Mouse (Mus musculus) macrophage (primary cell): ENCODE measurements around the gene Aldh8a1. TPM values are rescaled to one million over a fixed set of nuclear protein-coding genes. Genes with fewer than 3 reads are reported as not detected.

Experiments
- H3K27ac ChIP-seq: fragments of 350-480 bp; formaldehyde crosslinking; 2 replicates; pipeline ENCODE4 v1.9.0; 2021
- H3K36me3 ChIP-seq: fragments of 350-480 bp; formaldehyde crosslinking; 2 replicates; pipeline ENCODE4 v1.9.0; 2021; ENCODE audit errors: inconsistent target
- H3K4me3 ChIP-seq: fragments of 350-480 bp; formaldehyde crosslinking; 2 replicates; pipeline ENCODE4 v1.9.0; 2021; ENCODE audit errors: inconsistent target
- H3K79me2 ChIP-seq: fragments of 350-480 bp; formaldehyde crosslinking; 2 replicates; pipeline ENCODE4 v1.9.0; 2021; ENCODE audit errors: inconsistent target
- WGBS: methylation state at CpG from one replicate; pipeline ENCODE4 v1.1.7; 2026; ENCODE audit warnings: inconsistent platforms; ENCODE audit not compliant: missing documents; 5-methylcytosine and 5-hydroxymethylcytosine counted together
- polyA plus RNA-seq: library from polyadenylated mRNA; stranded (reverse); fragments of 250-400 nt; gene quantifications from 3 replicates; pipeline ENCODE4 v1.2.4, GENCODE M21; 2018; ENCODE audit warnings: inconsistent platforms

The Aldh8a1 gene
- polyA plus RNA-seq, 1 experiment from 2014 or later: not detected

GRCm38 (mm10) chr10:21354506-21354905, 22.6 kb upstream of the Aldh8a1 start:
- no peaks in the 10 kb centered on the region for H3K79me2 ChIP-seq
- 96% methylated on average over 7 of the region's 7 CpGs for WGBS
- no peak overlapping the region for H3K4me3 ChIP-seq
- peaks cover 48% of the 10 kb centered on the region; the same call in 1 of the 2 replicates for H3K36me3 ChIP-seq
- no peak overlapping the region for H3K27ac ChIP-seq

- WGBS: 91% methylated on average over 8 of the region's 8 CpGs
- Histone ChIP-seq H3K4me3 (no peak overlapping the region), H3K27ac (no peak overlapping the region), H3K79me2 (no peaks in the 10 kb centered on the region), H3K36me3 (peaks cover 36% of the 10 kb centered on the region; the same call in 1 of the 2 replicates)
Observed at GRCm38 (mm10) chr10:21357986-21358385, 19.1 kb upstream of the Aldh8a1 start.

GRCm38 (mm10) chr10:21359086-21359485, 18.0 kb upstream of the Aldh8a1 start:
- no peaks in the 10 kb centered on the region for H3K79me2 ChIP-seq
- H3K36me3 ChIP-seq: peaks cover 28% of the 10 kb centered on the region; the same call in 1 of the 2 replicates
- 96% methylated on average over 4 of the region's 4 CpGs for WGBS
- H3K27ac ChIP-seq: no peak overlapping the region
- no peak overlapping the region for H3K4me3 ChIP-seq

GRCm38 (mm10) chr10:21361871-21362270, 15.2 kb upstream of the Aldh8a1 start:
- 79% methylated on average over 7 of the region's 7 CpGs for WGBS
- Histone ChIP-seq H3K79me2 (no peaks in the 10 kb centered on the region), H3K36me3 (peaks cover 34% of the 10 kb centered on the region)

GRCm38 (mm10) chr10:21363297-21363696, 13.8 kb upstream of the Aldh8a1 start:
- peaks cover 32% of the 10 kb centered on the region for H3K36me3 ChIP-seq
- 31% methylated on average over 4 of the region's 4 CpGs for WGBS

More at GRCm38 (mm10) chr10:21361871-21362270, 15.2 kb upstream of the Aldh8a1 start:
- Histone ChIP-seq H3K4me3 (no peak overlapping the region), H3K27ac (no peak overlapping the region)

GRCm38 (mm10) chr10:21364946-21365345, 12.1 kb upstream of the Aldh8a1 start:
- Histone ChIP-seq H3K36me3 (peaks cover 25% of the 10 kb centered on the region), H3K4me3 (no peak overlapping the region), H3K27ac (no peak overlapping the region), H3K79me2 (no peaks in the 10 kb centered on the region)
- WGBS: 97% methylated on average over 7 of the region's 7 CpGs

More at GRCm38 (mm10) chr10:21363297-21363696, 13.8 kb upstream of the Aldh8a1 start:
- H3K27ac ChIP-seq: no peak overlapping the region
- H3K4me3 ChIP-seq: no peak overlapping the region
- no peaks in the 10 kb centered on the region for H3K79me2 ChIP-seq

GRCm38 (mm10) chr10:21365897-21366296, 11.2 kb upstream of the Aldh8a1 start:
- Histone ChIP-seq H3K27ac (no peak overlapping the region), H3K4me3 (no peak overlapping the region), H3K36me3 (peaks cover 22% of the 10 kb centered on the region), H3K79me2 (no peaks in the 10 kb centered on the region)
- WGBS: 96% methylated on average over 4 of the region's 4 CpGs

GRCm38 (mm10) chr10:21366471-21366870, 10.6 kb upstream of the Aldh8a1 start:
- 80% methylated on average over 3 of the region's 3 CpGs for WGBS
- H3K27ac ChIP-seq: no peak overlapping the region
- no peak overlapping the region for H3K4me3 ChIP-seq
- no peaks in the 10 kb centered on the region for H3K79me2 ChIP-seq
- peaks cover 22% of the 10 kb centered on the region for H3K36me3 ChIP-seq

- 93% methylated on average over 9 of the region's 9 CpGs for WGBS
- Histone ChIP-seq H3K79me2 (no peaks in the 10 kb centered on the region), H3K4me3 (no peak overlapping the region), H3K27ac (no peak overlapping the region), H3K36me3 (peaks cover 22% of the 10 kb centered on the region)
Observed at GRCm38 (mm10) chr10:21367481-21367880, 9.6 kb upstream of the Aldh8a1 start.

- H3K4me3 ChIP-seq: no peak overlapping the region
- H3K36me3 ChIP-seq: peaks cover 22% of the 10 kb centered on the region
- H3K27ac ChIP-seq: no peak overlapping the region
- no peaks in the 10 kb centered on the region for H3K79me2 ChIP-seq
- WGBS: 94% methylated on average over 2 of the region's 2 CpGs
Observed at GRCm38 (mm10) chr10:21369586-21369985, 7.5 kb upstream of the Aldh8a1 start.

GRCm38 (mm10) chr10:21372271-21372670, 4.8 kb upstream of the Aldh8a1 start:
- no peaks in the 10 kb centered on the region for H3K79me2 ChIP-seq
- no peak overlapping the region for H3K27ac ChIP-seq
- peaks cover 8% of the 10 kb centered on the region; the same call in 1 of the 2 replicates for H3K36me3 ChIP-seq
- WGBS: 92% methylated on average over 6 of the region's 6 CpGs
- no peak overlapping the region for H3K4me3 ChIP-seq

GRCm38 (mm10) chr10:21378196-21378944, 1.3 kb downstream of the Aldh8a1 start:
- Histone ChIP-seq H3K27ac (no peak overlapping the region), H3K79me2 (no peaks in the 10 kb centered on the region), H3K4me3 (no peak overlapping the region), H3K36me3 (no peaks in the 10 kb centered on the region)
- 70% methylated on average over 9 of the region's 9 CpGs for WGBS

GRCm38 (mm10) chr10:21382914-21383313, 5.8 kb downstream of the Aldh8a1 start:
- H3K79me2 ChIP-seq: no peaks in the 10 kb centered on the region
- H3K36me3 ChIP-seq: no peaks in the 10 kb centered on the region
- 13% methylated on average over 6 of the region's 6 CpGs for WGBS
- no peak overlapping the region for H3K27ac ChIP-seq
- H3K4me3 ChIP-seq: no peak overlapping the region

- no peak overlapping the region for H3K4me3 ChIP-seq
- no peak overlapping the region for H3K27ac ChIP-seq
- 24% methylated on average over 3 of the region's 3 CpGs for WGBS
- H3K36me3 ChIP-seq: no peaks in the 10 kb centered on the region
- H3K79me2 ChIP-seq: no peaks in the 10 kb centered on the region
Observed at GRCm38 (mm10) chr10:21385111-21385663, 8.1 kb downstream of the Aldh8a1 start.

GRCm38 (mm10) chr10:21389075-21389474, 12.0 kb downstream of the Aldh8a1 start:
- WGBS: 92% methylated on average over 10 of the region's 11 CpGs
- Histone ChIP-seq H3K4me3 (no peak overlapping the region), H3K36me3 (no peaks in the 10 kb centered on the region), H3K27ac (no peak overlapping the region), H3K79me2 (no peaks in the 10 kb centered on the region)
